Mouse (Mus musculus): ENCODE results near the gene Igfals.

Gene Igfals

DNA sequence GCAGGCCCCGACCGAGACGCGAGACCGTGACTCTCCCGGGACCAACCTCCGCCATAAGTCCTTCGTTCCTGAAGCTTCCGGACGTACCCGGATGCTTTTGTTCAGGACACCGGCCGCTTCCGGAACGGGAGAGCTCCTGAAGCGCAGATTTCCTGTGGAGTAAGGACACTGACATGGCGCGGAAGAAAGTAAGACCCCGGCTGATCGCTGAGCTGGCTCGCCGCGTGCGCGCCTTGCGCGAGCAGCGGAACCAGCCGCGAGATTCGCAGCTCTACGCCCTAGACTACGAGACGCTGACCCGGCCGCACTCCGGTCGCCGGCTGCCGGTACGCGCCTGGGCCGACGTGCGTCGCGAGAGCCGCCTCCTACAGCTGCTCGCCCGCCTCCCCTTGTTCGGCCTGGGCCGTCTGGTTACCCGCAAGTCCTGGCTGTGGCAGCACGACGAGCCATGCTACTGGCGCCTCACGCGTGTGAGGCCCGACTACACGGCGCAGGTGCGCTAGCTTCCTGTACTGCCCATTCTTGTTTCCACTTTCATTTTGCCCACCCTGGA, 29.3 kb downstream of the Igfals start, which contains the start of the genes Eme2 and Mrps34:
TSS of gene Eme2 (minus strand) at position 93 of the 553 bp plus-strand sequence.
TSS of gene Mrps34 (plus strand) at position 122 of the 553 bp plus-strand sequence.
- DNase-seq, result peak; percentile 85 to 86

DNA sequence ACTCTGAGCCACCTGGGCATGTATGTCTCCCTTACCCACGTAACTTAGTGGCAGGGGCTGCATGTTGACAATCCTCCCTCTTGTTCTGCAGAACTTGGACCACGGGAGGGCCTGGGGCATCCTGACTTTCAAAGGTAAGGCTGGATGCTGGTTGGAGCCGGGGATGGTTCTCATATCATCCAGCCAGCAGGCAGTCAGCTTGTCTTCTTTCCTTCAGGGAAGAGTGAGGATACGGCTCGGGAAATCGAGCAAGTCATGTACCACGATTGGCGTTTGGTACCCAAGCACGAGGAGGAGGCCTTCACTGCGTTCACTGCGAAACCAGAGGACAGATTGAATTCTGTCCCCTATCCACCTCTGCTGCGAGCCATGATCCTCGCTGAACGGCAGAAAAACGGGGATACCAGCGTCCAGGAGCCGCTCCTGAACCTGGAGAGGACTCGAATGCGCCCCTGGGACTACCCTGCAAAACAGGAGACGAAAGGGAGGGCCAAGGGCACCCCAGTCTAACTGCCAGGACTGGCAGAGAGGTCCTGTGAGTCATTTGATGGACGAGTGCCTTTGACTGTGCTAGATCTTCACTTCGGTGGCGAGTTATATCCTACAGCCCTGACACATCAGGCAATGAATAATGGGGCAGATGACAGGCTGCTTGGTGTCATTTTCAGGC, 29.9 kb downstream of the Igfals start:
- no peak for DNase-seq

DNA sequence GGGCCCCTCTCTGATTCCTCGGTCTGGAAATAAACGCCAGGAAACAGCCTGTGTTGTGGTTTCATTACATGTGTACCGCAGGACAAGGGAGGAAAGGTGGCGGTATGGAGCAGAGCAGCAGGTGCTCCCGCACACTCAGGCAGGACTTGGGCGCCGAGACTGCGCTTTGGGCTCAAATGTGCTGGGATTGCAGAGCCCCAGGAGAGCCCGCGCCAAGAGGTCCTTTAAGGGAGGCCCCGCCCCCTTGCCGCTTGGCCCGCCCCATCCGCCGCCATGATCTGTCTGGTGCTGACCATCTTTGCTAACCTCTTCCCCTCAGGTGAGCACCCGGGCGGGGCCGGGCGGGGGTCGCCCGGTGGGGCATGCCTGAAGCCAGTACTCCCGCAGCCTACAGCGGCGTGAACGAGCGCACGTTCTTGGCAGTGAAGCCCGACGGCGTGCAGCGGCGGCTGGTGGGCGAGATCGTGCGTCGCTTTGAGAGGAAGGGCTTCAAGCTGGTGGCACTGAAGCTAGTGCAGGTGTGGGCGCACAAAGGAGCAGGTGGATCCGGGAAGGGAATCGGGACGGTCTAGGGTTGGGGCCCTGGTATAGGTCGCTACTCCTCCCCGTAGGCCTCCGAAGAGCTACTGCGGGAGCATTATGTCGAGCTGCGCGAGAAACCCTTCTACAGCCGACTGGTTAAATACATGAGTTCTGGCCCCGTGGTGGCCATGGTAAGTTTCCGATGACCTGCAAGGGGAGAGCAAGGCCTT, 30.6 kb downstream of the Igfals start, which contains the start of gene Nme3:
TSS of gene Nme3 (plus strand) at position 260 of the 752 bp plus-strand sequence.
- peak; percentile 76 to 82 for DNase-seq

DNA sequence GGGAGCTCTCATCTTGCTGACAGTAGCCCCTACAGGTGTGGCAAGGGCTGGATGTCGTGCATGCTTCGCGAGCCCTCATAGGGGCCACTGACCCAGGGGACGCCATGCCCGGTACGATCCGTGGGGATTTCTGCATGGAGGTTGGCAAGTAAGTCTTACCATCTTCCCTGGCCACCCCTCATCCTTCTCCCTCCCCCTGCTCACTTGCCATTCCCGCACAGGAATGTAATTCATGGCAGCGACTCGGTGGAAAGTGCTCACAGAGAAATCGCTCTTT, 31.1 kb downstream of the Igfals start:
- DNase-seq, result no peak

DNA sequence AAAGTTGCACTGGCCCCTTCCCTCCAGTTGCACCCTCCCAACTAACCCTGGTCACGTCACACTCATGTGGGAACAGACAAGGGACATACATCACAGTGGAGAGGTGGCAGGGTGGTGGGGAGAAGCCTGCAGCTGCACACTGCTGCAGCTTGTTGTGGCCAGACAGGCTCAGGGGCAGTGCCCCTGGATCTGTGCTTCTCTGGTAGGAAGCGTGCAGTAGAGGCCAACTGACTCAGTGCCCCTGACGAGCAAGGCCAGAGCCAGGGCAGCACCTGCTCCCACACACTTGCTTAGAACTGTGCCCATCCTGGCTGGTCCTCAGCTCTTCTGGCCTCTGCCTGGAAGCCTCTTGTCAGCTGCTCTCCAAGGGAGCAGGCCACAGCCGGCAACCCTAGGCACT, 31.8 kb downstream of the Igfals start:
- DNase-seq, result no peak

DNA sequence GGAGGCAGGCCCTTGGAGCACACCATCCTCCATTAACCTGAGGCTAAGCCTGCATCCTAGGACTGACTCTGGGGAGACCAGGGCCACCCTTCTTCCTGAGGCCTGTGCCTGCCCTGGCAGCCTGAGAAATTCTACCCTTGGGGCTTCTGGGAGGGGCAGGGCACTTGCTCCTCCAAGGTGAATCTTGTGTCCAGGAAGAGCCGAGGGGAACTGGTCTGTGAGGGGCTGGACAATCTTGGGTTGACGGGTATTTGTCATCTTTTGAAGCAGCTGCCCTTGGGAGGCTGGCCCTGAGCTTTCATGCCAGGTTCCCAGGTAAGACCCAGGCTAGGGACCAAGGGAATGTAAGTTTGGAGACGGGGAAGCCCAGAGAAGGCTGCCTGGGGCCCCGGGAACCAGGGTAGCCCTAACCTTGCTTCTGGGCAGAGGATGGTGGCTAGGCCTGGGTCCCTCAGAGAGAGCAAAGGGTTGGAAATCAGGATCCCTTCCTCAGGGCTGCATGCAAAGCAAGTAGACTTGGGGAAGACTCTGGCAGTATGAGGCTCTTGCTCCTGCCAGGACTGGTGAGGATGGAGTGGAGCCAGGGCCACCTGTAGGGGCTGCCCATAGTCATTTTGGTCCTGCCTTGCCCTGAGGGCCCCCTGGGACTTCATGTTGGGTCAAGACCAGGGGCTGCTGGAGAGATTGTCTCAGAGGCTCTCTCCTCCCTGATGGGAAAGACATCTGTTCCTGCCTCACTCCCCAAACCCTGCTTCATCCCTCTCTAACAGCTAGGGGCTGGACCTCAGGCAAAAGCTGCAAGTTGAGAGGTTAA, 32.5 kb downstream of the Igfals start:
- DNase-seq, result no peak

DNA sequence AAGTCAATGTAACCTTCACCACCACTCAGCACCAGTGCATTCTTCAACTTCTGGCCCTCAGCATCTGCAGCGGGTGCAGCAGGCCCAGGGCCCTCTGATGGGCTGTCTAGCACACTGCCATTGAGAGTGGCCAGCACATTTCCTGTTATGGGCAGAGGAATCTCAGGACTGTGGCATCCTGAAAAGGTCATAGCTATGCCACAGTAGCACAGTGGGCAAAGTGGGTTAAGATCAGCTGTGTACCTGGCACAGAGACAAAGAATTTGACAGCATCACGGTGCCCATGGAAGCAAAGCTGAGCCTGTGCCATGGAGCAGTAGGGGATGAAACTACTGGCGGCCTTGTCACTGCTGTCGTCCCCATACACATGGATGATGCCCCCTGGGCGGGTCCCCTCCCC, 33.4 kb downstream of the Igfals start:
- no peak for DNase-seq

DNA sequence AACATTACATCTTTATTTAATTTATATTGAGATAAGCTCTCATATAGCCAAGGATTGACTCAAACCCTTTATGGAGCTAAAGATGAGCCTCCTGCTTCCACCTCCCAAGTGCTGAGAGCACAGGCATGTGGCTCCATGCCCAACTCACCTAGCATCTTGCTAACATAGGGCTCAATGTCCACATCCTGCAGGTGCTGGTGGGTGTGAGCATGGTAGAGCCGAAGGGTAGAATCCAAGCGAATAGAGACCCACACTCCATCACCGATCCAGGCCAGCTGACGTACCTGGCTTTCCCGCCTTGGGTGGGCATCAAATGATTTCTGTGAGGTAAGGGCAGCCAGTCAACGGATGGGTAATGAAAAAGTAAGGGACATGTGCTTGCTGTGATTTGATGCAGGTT, 34.2 kb downstream of the Igfals start:
- no peak for DNase-seq

DNA sequence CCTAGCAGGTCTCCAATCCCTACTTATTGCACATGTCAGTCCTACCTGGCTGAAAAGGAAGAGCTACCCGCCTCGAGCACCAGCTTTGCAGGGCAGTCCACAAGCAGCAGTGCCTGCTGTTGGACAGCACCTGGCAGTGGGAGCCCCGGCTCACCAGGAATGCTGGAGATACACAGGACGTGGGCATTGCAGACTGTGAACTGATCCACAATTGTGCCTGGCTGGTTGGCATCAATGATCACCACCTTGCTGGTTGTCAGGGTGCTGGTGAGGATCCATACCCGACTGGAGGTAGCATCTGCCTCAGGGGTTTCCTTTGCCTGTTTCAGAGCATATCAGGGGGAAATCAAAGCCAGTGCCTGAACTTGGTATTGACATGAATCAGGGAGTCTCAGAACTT, 36.3 kb downstream of the Igfals start:
- no peak for DNase-seq

DNA sequence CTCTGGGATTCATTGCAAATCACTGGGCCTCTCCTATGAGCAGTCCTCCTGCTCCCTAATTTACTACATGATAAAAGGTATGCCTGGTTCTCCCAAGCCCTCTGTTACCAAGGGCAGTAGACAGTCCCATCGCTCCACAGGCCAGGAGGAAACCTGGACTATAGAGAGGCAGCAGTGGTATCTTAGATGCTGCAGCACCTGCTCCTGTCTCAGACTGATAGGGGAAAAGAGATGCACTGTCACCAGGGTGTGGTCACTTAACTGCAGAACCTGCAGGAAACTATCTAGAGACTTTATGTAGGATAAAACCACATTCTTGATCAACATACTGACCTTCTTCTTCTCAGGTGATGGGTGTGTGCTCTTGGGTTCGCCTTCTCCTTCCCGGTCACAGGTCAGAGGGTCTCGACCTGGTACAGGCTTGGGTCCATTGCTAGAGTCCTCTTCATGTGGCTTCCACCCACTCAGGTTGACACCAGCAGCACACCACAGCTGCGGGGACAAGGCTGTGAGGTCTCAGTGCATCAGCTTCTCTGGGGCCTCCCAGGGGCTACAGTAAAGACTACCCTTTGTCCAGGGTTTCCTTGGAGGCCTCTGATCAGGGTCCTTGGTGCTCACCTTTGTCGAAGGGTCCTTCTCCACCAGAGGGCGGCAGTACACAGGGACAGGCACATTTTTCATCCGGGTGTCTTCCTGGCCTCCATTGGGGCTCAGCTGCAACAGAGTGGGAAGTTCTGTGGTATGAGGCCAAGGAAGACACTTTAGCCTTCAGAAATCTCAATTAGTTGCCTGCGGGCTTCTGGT, 37.1 kb downstream of the Igfals start:
- no peak for DNase-seq

DNA sequence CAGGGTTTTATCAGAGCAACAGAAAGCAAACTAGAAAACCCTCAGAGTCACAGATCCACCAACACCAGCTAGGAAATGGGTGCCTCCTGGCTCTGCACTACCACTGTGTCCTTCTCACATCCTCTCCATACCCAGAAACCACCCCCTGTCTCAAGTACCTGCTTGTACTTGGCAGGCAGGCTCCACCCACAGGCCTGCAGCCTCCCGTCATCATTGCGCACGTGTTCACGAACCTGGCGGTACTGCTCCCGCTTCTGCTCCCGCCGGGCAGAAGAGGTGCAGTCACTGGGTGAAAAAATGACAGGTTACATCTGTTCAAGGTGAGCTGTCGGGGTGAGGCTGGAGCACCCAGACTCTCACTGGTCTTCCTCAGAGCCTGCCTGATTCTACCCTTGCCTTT, 38.0 kb downstream of the Igfals start:
- DNase-seq, result no peak

DNA sequence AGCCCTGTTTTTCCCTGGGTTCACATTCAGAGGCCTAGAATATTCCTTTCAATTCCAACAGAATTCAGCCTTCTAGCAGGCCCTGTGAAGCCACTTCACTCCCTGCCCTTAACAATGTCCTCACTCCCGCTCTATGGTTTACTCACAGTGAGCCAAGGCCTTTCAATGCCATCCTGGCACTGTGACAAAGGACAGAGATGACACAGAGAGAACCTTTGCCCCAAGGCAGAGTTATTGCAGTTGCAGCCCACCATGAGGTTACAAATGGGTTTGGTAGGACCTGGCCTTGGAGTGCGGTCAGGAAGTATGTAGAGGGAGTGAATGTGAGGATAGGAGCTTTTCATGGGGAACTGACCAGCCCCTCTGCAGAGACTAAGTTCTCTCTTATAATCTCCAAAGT, 41.8 kb downstream of the Igfals start:
- no peak for DNase-seq

DNA sequence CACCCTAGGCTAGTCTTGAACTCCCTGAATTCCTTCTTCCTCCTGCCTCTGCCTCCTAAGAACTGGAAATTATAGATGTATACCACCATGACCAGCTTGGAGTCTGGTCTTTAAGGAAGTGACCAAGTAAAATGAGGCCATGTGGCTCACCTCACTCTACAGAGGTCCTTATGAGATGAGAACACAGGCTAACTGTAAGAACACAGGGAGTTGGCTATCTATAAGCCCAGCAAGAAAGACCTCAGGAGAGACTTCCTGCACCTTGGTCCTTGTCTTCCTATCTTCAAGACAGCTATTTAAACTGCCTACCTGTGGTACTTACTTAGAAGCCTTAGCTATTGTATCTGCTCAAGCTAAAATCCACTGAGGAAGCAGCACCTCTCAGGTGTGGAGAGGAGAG, 48.2 kb downstream of the Igfals start:
- DNase-seq, result no peak

DNA sequence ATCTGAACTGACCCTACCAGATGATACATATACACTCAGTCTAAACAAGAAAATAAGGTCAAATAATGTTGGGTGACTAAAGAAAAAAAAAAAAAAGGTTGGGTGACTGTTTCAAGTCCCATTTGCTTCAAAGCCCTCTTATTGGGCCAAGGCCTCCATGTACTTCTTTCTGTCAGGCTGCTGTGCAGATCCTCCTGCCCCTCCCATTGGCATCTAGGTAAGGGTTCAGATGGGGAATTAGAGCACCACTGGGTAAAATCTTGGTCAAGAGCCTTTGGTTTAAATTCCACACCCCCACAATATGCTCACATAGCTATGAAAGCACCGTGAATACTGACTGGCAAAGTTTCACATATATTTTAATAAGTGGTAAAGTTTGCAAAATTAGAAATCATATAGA, 57.4 kb downstream of the Igfals start:
- no peak for DNase-seq

DNA sequence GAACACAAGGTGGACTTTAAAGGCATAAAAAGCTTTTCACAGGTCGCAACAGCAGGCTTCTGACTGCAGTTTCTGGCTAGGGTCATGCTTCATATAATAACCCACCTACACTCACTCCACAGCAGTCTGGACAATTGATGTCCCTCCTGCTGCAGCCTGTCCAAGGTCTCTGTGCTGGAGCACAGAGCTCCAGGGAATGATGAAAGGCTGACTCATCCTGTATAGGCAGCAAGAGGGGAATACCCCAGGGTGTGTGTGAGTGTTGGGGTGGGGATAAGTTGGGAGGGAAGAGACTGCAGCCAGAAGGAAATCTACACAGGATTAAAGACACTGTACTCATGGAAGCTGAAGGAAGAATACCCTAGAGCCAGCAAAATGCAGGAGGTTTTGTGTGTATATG, 63.7 kb downstream of the Igfals start:
- DNase-seq, result no peak

Measured in cerebellum, postnatal 36 days (tissue).